Mouse (Mus musculus): ENCODE data around the gene Mtnr1b. TPM values are rescaled to one million over a fixed set of nuclear protein-coding genes. Genes with fewer than 3 reads are reported as not detected.

The Mtnr1b gene
- polyA plus RNA-seq, 1 experiment, result not detected

DNA sequence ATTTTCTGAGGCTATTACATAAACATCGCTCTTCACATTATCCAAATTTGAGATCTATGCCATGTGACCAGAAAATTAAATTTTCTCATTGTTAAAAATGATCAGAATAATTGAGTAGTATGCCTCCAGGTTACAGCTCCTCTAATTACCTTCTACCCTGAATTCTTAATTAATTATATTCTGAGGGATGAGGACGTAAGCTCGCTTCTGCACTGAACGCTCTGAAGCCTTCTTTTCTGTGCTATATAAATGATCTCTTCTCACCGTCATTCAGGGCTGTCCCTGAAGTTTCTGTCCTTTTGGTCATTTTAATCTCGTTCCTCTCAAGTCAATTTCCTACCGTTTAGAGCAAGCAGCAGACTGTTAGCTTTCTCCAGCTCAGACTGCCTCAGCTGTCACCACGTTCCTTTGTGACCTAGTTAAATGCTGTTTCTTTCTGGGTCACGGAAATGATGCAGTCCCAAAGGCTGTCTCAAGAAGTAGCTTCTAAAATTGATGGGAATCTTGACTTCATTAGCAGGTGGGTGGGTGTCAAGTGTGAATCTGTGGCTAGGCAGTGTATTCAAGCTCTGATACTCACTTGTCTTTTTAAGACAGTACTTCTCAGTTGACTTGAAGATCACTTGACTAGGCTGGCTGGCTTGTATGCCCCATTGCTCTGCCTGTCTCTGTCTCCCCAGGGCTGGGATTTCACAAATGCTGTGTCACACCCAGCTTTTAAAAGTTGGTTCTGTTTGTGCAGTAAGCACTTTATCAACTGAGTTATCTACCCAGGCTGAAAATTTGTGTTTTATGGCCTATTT lies 29.8 kb upstream of the Mtnr1b start:
- TF ChIP-seq CTCF (IDR thresholded peaks at IDR 0.05; ENCODE audit: extremely low read depth, insufficient read depth, insufficient read length, insufficient replicate concordance) (no peak), POLR2A (IDR thresholded peaks at IDR 0.05; ENCODE audit: low read depth, low read length) (no peak)
- H3K27ac ChIP-seq (ENCODE audit: insufficient read depth, low read length), result no peak overlapping the region
- H3K4me1 ChIP-seq (ENCODE audit: control insufficient read depth, insufficient read depth, insufficient read length), result no peaks in the 10 kb centered on the region
- H3K4me3 ChIP-seq (ENCODE audit: extremely low read depth, insufficient read depth, insufficient read length), result no peak overlapping the region
- H3K36me3 ChIP-seq (ENCODE audit: control insufficient read depth, insufficient read depth, low read length), result no peaks in the 10 kb centered on the region
- WGBS, result 82% methylated on average over 9 of the region's 9 CpGs
- no peak for DNase-seq (ENCODE audit: low read depth in 1 of 2, low spot score in 2 of 2)
- no peaks in the 10 kb centered on the region for H3K27me3 ChIP-seq (ENCODE audit: control insufficient read depth, insufficient read depth, low read length)

DNA sequence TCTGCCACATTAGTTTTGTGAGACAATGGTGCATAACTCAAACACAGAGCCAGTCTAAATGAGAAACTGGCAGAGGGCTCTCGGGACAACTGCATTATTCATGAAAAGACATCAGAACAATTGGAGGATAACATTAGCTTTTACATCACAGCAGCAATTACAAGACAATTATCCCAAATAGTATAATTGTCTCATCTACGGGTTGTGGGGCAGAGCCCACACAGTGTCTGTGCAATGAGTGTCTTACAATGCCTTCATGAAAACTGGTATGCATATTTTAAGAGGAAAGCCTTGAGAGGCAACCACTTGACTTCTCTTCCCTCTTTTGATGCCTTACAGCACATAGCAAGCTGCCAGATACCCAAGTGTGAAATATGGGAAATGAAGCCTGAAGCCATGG lies 23.8 kb upstream of the Mtnr1b start:
- Histone ChIP-seq H3K4me1 (ENCODE audit: control insufficient read depth, insufficient read depth, insufficient read length) (no peaks in the 10 kb centered on the region), H3K36me3 (ENCODE audit: control insufficient read depth, insufficient read depth, low read length) (no peaks in the 10 kb centered on the region), H3K4me3 (ENCODE audit: extremely low read depth, insufficient read depth, insufficient read length) (no peak overlapping the region), H3K27me3 (ENCODE audit: control insufficient read depth, insufficient read depth, low read length) (no peaks in the 10 kb centered on the region), H3K27ac (ENCODE audit: insufficient read depth, low read length) (no peak overlapping the region)
- DNase-seq (ENCODE audit: low read depth in 1 of 2, low spot score in 2 of 2), result no peak
- no peak for TF ChIP-seq CTCF (IDR thresholded peaks at IDR 0.05; ENCODE audit: extremely low read depth, insufficient read depth, insufficient read length, insufficient replicate concordance)
- TF ChIP-seq POLR2A (IDR thresholded peaks at IDR 0.05; ENCODE audit: low read depth, low read length), result no peak
- WGBS, result 73% methylated on average over 2 of the region's 2 CpGs

DNA sequence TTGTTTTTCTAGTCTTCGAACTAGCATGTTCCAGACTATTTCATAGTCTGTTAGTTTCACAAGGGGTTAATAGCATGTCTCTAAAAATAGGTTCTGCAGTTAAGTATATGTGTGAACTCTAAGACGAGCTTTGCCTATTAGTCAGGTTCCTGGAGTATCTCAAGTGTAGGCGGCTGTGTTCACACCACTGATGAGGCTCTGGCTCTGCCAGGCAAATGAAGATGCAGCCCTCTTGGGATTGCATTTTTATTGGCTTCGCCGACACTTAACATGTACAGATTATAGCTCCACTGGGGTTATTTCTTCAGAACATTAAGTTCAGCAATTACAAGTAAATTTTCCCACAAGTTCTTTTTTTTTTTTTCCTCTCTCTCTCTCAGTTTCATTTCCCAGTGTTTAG lies 12.4 kb upstream of the Mtnr1b start:
- no peak for TF ChIP-seq CTCF (IDR thresholded peaks at IDR 0.05; ENCODE audit: extremely low read depth, insufficient read depth, insufficient read length, insufficient replicate concordance)
- no peak for TF ChIP-seq POLR2A (IDR thresholded peaks at IDR 0.05; ENCODE audit: low read depth, low read length)
- Histone ChIP-seq H3K4me3 (ENCODE audit: extremely low read depth, insufficient read depth, insufficient read length) (no peak overlapping the region), H3K27me3 (ENCODE audit: control insufficient read depth, insufficient read depth, low read length) (no peaks in the 10 kb centered on the region), H3K4me1 (ENCODE audit: control insufficient read depth, insufficient read depth, insufficient read length) (no peaks in the 10 kb centered on the region), H3K27ac (ENCODE audit: insufficient read depth, low read length) (no peak overlapping the region), H3K36me3 (ENCODE audit: control insufficient read depth, insufficient read depth, low read length) (no peaks in the 10 kb centered on the region)
- no peak for DNase-seq (ENCODE audit: low read depth in 1 of 2, low spot score in 2 of 2)
- WGBS, result 76% methylated on average over 5 of the region's 5 CpGs

DNA sequence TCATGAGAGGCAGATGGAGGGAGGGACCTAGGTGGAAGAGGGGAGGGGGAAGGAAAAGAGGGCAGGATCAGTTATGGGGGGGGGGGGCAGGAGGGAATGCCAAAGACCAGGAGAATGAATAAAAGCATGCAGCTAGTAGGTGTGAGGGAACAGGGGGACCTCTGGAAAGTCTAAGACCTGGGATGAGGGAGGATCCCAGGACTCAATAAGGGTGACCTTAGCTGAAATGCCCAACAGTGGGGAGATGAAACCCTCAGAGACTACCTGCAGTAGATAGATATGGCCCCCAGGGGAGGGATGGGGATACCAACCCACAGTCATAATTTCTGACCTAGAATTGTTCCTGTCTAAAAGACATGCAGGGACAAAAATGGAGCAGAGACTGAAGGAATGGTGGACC lies 6.4 kb upstream of the Mtnr1b start:
- H3K27me3 ChIP-seq (ENCODE audit: control insufficient read depth, insufficient read depth, low read length), result no peaks in the 10 kb centered on the region
- no peaks in the 10 kb centered on the region for H3K36me3 ChIP-seq (ENCODE audit: control insufficient read depth, insufficient read depth, low read length)
- no peaks in the 10 kb centered on the region for H3K4me1 ChIP-seq (ENCODE audit: control insufficient read depth, insufficient read depth, insufficient read length)
- no peak overlapping the region for H3K4me3 ChIP-seq (ENCODE audit: extremely low read depth, insufficient read depth, insufficient read length)
- TF ChIP-seq CTCF (IDR thresholded peaks at IDR 0.05; ENCODE audit: extremely low read depth, insufficient read depth, insufficient read length, insufficient replicate concordance) (no peak), POLR2A (IDR thresholded peaks at IDR 0.05; ENCODE audit: low read depth, low read length) (no peak)
- DNase-seq (ENCODE audit: low read depth in 1 of 2, low spot score in 2 of 2), result no peak
- H3K27ac ChIP-seq (ENCODE audit: insufficient read depth, low read length), result no peak overlapping the region

DNA sequence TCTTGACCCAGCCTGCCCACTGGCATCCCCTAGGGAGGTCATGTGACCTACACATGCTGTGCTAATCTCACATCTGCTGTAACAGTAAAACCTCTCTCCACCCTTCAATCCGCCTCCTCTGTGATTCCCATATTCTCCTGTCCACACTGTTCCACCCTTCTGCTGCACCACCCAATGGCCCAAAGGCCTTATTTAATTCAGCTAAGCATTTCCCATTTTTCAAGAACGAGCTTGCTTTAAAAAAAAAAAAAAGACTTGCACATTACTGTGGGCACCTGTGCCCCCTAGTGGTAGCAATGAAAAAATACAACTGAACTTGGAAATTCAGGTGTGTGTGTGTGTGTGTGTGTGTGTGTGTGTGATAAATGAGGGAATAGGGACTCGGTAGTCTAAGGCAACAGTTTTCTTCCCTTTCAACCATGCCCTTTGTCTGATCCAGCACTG lies 5.8 kb upstream of the Mtnr1b start:
- no peak for DNase-seq (ENCODE audit: low read depth in 1 of 2, low spot score in 2 of 2)
- Histone ChIP-seq H3K27ac (ENCODE audit: insufficient read depth, low read length) (no peak overlapping the region), H3K36me3 (ENCODE audit: control insufficient read depth, insufficient read depth, low read length) (no peaks in the 10 kb centered on the region), H3K4me1 (ENCODE audit: control insufficient read depth, insufficient read depth, insufficient read length) (no peaks in the 10 kb centered on the region), H3K4me3 (ENCODE audit: extremely low read depth, insufficient read depth, insufficient read length) (no peak overlapping the region), H3K27me3 (ENCODE audit: control insufficient read depth, insufficient read depth, low read length) (no peaks in the 10 kb centered on the region)
- WGBS, result 20% methylated on average over 3 of the region's 3 CpGs
- no peak for TF ChIP-seq POLR2A (IDR thresholded peaks at IDR 0.05; ENCODE audit: low read depth, low read length)
- TF ChIP-seq CTCF (IDR thresholded peaks at IDR 0.05; ENCODE audit: extremely low read depth, insufficient read depth, insufficient read length, insufficient replicate concordance), result no peak

DNA sequence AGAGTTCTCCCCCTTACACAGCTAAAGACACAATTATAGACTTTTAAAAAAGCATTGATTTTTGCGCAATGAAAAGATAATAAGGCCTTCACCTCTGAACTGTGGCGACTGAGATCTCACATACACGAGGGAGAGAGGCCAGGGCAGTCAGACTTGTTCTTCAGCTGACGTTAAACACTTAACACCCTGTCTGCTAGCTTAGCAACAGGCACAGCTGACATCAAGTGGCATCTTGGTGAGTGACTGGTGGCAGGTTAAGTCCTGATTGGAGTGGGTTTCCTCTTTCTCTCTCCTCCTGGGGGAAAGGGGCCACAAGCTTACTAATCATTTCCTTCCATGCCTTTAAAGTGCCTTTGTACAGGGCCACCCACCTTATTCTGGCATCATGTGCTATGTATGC lies 4.3 kb downstream of the Mtnr1b start:
- Histone ChIP-seq H3K4me1 (ENCODE audit: control insufficient read depth, insufficient read depth, insufficient read length) (no peaks in the 10 kb centered on the region), H3K36me3 (ENCODE audit: control insufficient read depth, insufficient read depth, low read length) (no peaks in the 10 kb centered on the region), H3K27ac (ENCODE audit: insufficient read depth, low read length) (no peak overlapping the region), H3K4me3 (ENCODE audit: extremely low read depth, insufficient read depth, insufficient read length) (no peak overlapping the region), H3K27me3 (ENCODE audit: control insufficient read depth, insufficient read depth, low read length) (no peaks in the 10 kb centered on the region)
- no peak for TF ChIP-seq CTCF (IDR thresholded peaks at IDR 0.05; ENCODE audit: extremely low read depth, insufficient read depth, insufficient read length, insufficient replicate concordance)
- TF ChIP-seq POLR2A (IDR thresholded peaks at IDR 0.05; ENCODE audit: low read depth, low read length), result no peak
- no peak for DNase-seq (ENCODE audit: low read depth in 1 of 2, low spot score in 2 of 2)
- 61% methylated on average over 4 of the region's 4 CpGs for WGBS

DNA sequence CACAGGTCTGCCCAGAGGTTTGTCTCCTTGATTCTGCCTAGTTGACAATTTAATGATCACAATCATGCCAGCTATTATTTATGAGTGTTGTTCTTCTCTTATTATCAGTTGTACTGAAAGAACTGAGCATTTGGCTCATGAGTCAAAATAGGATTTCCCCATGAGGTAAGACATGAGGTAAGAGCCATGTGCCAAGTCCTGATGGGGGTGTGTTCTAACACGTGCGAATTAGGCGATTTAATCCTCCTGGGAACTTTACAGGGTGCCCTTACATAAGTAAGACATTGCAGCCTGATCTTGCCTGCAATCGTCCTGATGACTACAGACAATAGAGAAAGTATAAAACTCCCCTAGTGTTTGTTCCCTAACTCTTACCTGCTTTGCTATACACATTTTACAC lies 4.9 kb downstream of the Mtnr1b start:
- WGBS, result 81% methylated on average over 4 of the region's 4 CpGs
- Histone ChIP-seq H3K4me3 (ENCODE audit: extremely low read depth, insufficient read depth, insufficient read length) (no peak overlapping the region), H3K27me3 (ENCODE audit: control insufficient read depth, insufficient read depth, low read length) (no peaks in the 10 kb centered on the region), H3K4me1 (ENCODE audit: control insufficient read depth, insufficient read depth, insufficient read length) (no peaks in the 10 kb centered on the region), H3K27ac (ENCODE audit: insufficient read depth, low read length) (no peak overlapping the region), H3K36me3 (ENCODE audit: control insufficient read depth, insufficient read depth, low read length) (no peaks in the 10 kb centered on the region)
- TF ChIP-seq CTCF (IDR thresholded peaks at IDR 0.05; ENCODE audit: extremely low read depth, insufficient read depth, insufficient read length, insufficient replicate concordance) (no peak), POLR2A (IDR thresholded peaks at IDR 0.05; ENCODE audit: low read depth, low read length) (no peak)
- no peak for DNase-seq (ENCODE audit: low read depth in 1 of 2, low spot score in 2 of 2)
